Mouse (Mus musculus) cortical plate, adult 2 months (tissue): ENCODE measurements around the gene Foxp4. TPM values are rescaled to one million over a fixed set of nuclear protein-coding genes. Genes with fewer than 3 reads are reported as not detected.

Experiments used
- H3K27ac ChIP-seq: fragments of 200-500 bp; 2 replicates; pipeline ENCODE4 v1.5.1; 2012; ENCODE audit warnings: low read length, control low read depth, inconsistent platforms; ENCODE audit not compliant: insufficient read depth
- H3K4me1 ChIP-seq: fragments of 200-500 bp; 2 replicates; pipeline ENCODE4 v1.6.1; 2011; ENCODE audit warnings: low read length; ENCODE audit not compliant: control insufficient read depth, insufficient read depth
- H3K4me3 ChIP-seq: fragments of 200-500 bp; 2 replicates; pipeline ENCODE4 v1.5.1; 2011; ENCODE audit warnings: mild to moderate bottlenecking, low read length, control low read depth; ENCODE audit not compliant: insufficient read depth
- CTCF ChIP-seq: fragments of 200-500 bp; IDR thresholded peaks from 2 replicates; pipeline ENCODE4 v1.5.1; 2011; ENCODE audit warnings: mild to moderate bottlenecking, control low read depth, low read length; ENCODE audit not compliant: insufficient read depth; ENCODE audit errors: extremely low read depth
- POLR2A ChIP-seq: fragments of 200-500 bp; IDR thresholded peaks from 2 replicates; pipeline ENCODE4 v1.6.1; 2011; ENCODE audit warnings: mild to moderate bottlenecking, low read length, control low read depth; ENCODE audit not compliant: insufficient read depth; ENCODE audit errors: extremely low read depth
- polyA plus RNA-seq: library from polyadenylated mRNA; depleted of rRNA; stranded (reverse); fragments of >200 nt; gene quantifications from 2 replicates; pipeline ENCODE4 v1.2.3, GENCODE M21; 2012; rRNA removed

Foxp4 gene
- polyA plus RNA-seq, 1 experiment = 48.1 TPM

DNA sequence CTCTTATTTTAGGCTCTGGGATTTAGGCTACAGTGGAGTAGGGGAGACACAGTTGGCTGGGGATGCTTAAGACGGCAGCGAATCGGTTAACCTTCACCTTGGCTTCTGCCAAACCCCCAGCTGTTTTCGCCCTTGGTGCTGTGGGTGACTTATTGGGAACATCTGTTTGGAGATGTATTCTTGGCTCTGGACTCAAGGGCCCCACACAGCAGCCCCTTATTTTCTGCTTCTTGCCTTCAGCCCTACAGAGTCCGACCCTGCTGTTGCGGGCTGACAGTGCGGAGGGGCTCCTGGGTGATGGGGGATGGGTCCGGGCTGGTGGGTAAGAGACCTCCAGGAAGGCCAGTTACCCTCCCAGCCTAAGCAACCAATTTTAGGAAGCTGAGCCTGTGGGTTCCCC lies 103.1 kb downstream of the Foxp4 start:
- Histone ChIP-seq H3K4me3 (no peak overlapping the region), H3K27ac (no peak overlapping the region), H3K4me1 (no peaks in the 10 kb centered on the region)
- TF ChIP-seq POLR2A = no peak
- TF ChIP-seq CTCF = no peak

DNA sequence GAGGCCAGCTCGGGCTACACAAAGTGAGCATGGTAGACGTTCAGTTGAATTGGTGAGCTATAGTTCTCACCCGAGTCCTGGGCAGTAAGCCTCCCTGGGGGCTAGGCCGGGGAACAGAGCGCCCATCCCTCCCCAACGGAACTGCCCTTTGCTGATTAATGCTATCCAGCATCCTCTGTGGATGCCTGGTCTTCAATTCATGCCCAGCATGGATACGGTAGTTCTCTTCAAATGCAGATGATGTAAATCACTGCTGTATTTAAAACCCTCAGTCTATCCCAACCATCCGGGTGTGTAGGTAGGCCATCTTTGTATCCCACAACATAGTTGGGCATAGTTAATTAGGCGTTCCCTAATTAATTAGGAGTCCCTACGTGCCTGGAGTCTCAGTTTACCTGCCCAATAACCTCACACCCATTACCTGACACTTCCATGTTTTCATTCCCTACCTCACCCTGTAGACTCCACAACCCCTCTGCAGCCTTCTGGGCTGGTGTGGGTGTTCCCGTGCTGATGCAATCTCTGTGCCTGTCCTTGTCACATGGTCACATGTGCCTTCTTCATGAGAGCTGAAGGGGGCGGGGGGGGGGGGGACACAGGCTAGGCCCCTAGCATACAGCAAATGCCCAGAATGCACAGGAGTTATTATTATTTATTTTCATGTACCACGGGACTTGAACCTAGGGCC lies 106.3 kb downstream of the Foxp4 start:
- H3K4me3 ChIP-seq = no peak overlapping the region
- no peak overlapping the region for H3K27ac ChIP-seq
- TF ChIP-seq CTCF (no peak), POLR2A (no peak)
- no peaks in the 10 kb centered on the region for H3K4me1 ChIP-seq

Other genes with a start within 250 kb of the Foxp4 start
- 164 and 167 TPM in 2 replicates for gene Tomm6, start 236.3 kb downstream of the Foxp4 start, polyA plus RNA-seq
- gene Frs3, start 235.6 kb downstream of the Foxp4 start, polyA plus RNA-seq = 35.9 and 40.2 TPM in 2 replicates
- 5.8 and 6.7 TPM in 2 replicates for gene Gm21981, start 230.2 kb downstream of the Foxp4 start, polyA plus RNA-seq
- 0.59 and 1.3 TPM in 2 replicates for gene Prickle4, start 229.9 kb downstream of the Foxp4 start, polyA plus RNA-seq
- gene Pgc, start 197.8 kb downstream of the Foxp4 start, polyA plus RNA-seq = not detected in 2 replicates
- gene Tfeb, start 187.6 kb downstream of the Foxp4 start, polyA plus RNA-seq = 11.1 and 11.4 TPM in 2 replicates
- 1.5 and 2.1 TPM in 2 replicates for gene Mdfi, start 90.0 kb downstream of the Foxp4 start, polyA plus RNA-seq
- not detected in 2 replicates for gene 1700122O11Rik, start 113.6 kb upstream of the Foxp4 start, polyA plus RNA-seq
- 0.19 and 0.28 TPM in 2 replicates for gene 1700067P10Rik, start 164.7 kb upstream of the Foxp4 start, polyA plus RNA-seq
- not detected in 2 replicates for gene 9830107B12Rik, start 221.6 kb upstream of the Foxp4 start, polyA plus RNA-seq
- gene A530064D06Rik, start 242.6 kb upstream of the Foxp4 start, polyA plus RNA-seq = not detected in 2 replicates